Mouse (Mus musculus) liver, embryonic 12.5 days (tissue): ENCODE results near the gene Bola2. TPM values are rescaled to one million over a fixed set of nuclear protein-coding genes. Genes with fewer than 3 reads are reported as not detected.
A peak's percentile ranks its signal among the peaks of the same experiment; 100 is the strongest.

Source experiments
- ATAC-seq: fragments of 200-750 bp; cut with Nextera tagmentation; 2 replicates; pipeline ENCODE4 v1.8.0; 2017; ENCODE audit warnings: moderate number of reproducible peaks, mild to moderate bottlenecking, moderate library complexity
- H3K27ac ChIP-seq: fragments of 300-500 bp; sonication (generic); 2 replicates; pipeline ENCODE4 v1.5.1; 2016; ENCODE audit warnings: mild to moderate bottlenecking
- H3K27me3 ChIP-seq: fragments of 300-500 bp; sonication (generic); replicated peaks from 2 replicates; pipeline ENCODE4 v1.6.1; 2016; ENCODE audit warnings: mild to moderate bottlenecking, moderate library complexity
- H3K36me3 ChIP-seq: fragments of 300-500 bp; sonication (generic); 2 replicates; pipeline ENCODE4 v1.6.1; 2016; ENCODE audit warnings: mild to moderate bottlenecking, moderate library complexity
- H3K4me1 ChIP-seq: fragments of 300-500 bp; sonication (generic); 2 replicates; pipeline ENCODE4 v1.6.1; 2016
- H3K4me2 ChIP-seq: fragments of 300-500 bp; sonication (generic); 2 replicates; pipeline ENCODE4 v1.6.1; 2016; ENCODE audit warnings: mild to moderate bottlenecking, moderate library complexity
- H3K4me3 ChIP-seq: fragments of 300-500 bp; sonication (generic); 2 replicates; pipeline ENCODE4 v1.5.1; 2016; ENCODE audit warnings: mild to moderate bottlenecking, moderate library complexity
- H3K9ac ChIP-seq: fragments of 300-500 bp; sonication (generic); 2 replicates; pipeline ENCODE4 v1.6.1; 2016; ENCODE audit warnings: mild to moderate bottlenecking, moderate library complexity
- H3K9me3 ChIP-seq: fragments of 300-500 bp; sonication (generic); replicated peaks from 2 replicates; pipeline ENCODE4 v1.6.1; 2016; ENCODE audit warnings: mild to moderate bottlenecking, moderate library complexity
- WGBS: fragments of 180-500 bp; shearing (Covaris S2); methylation state at CpG from one replicate; pipeline ENCODE4 v1.1.7; 2016; ENCODE audit not compliant: insufficient replicate concordance; 5-methylcytosine and 5-hydroxymethylcytosine counted together
- polyA plus RNA-seq: library from polyadenylated mRNA; unstranded; fragments of >200 nt; fragmentation: Nextera tagmentation; extraction: Ambion mirVana; gene quantifications from 2 replicates; pipeline ENCODE4 v1.2.1, GENCODE M21; 2016

The Bola2 gene
- polyA plus RNA-seq, 1 experiment from 2014 or later, result 153 TPM

DNA sequence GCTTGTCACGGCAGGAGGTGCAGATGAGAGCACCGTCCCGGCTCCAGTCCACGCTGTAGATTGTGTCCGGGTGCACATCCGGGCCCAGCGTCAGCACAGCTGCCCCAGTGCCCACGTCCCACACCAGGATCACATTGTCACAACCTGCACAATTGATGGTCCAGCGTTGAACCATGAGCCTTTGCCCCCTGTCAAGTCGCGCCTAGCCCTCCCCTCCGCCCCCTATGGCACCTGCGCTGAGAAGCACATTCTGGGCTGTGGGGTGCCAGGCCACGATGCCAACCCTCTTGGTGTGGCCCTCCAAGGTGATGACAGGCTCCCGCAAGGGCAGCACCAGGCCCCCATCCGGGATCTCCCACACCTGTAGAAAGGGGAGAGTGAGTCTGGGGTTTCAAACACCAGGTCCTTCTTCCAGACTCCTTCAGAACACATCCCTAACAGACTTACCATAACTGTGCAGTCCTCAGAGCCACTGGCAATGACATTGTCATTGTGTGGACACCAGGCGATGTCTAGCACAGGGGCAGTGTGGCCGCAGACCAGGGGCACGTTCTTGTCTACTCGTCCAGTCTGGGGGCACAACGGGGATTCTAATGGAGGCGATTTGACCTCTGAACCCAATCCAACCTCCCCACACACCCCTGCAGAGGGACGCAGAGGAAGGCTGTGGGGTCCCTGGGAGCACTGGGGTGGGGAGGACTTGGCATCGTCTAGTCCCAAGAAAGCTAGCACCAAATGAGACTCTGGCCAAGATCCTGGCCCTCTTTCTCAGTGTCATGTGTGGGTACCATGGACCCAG is 6.6 kb downstream of the Bola2 start:
- H3K36me3 ChIP-seq, result peaks cover 27% of the 10 kb centered on the region
- no peak overlapping the region for H3K9ac ChIP-seq
- peaks cover 44% of the 10 kb centered on the region for H3K27me3 ChIP-seq
- peak; percentile 4; the same call in 1 of the 2 replicates for ATAC-seq
- peak overlapping the region; percentile 54 for H3K4me2 ChIP-seq
- H3K9me3 ChIP-seq, result no peaks in the 10 kb centered on the region
- WGBS, result 53% methylated on average over 24 of the region's 24 CpGs
- peak overlapping the region; percentile 16; the same call in 1 of the 2 replicates for H3K4me3 ChIP-seq
- peaks cover 79% of the 10 kb centered on the region for H3K4me1 ChIP-seq
- peak overlapping the region; percentile 1; the same call in 1 of the 2 replicates for H3K27ac ChIP-seq

- Histone ChIP-seq H3K4me1 (peaks cover 75% of the 10 kb centered on the region), H3K9ac (0 out of 2 replicates have a peak overlapping the region, but pooled peaks have one; percentile 4), H3K4me3 (peak overlapping the region; percentile 53; the same call in 1 of the 2 replicates), H3K27ac (peak overlapping the region; percentile 63), H3K4me2 (peak overlapping the region; percentile 73), H3K9me3 (no peaks in the 10 kb centered on the region), H3K36me3 (peaks cover 22% of the 10 kb centered on the region), H3K27me3 (peaks cover 44% of the 10 kb centered on the region)
- WGBS, result 39% methylated on average over 6 of the region's 6 CpGs
- ATAC-seq, result no peak
Measured at GRCm38 (mm10) chr7:126702358-126702757, 7.2 kb downstream of the Bola2 start.

DNA sequence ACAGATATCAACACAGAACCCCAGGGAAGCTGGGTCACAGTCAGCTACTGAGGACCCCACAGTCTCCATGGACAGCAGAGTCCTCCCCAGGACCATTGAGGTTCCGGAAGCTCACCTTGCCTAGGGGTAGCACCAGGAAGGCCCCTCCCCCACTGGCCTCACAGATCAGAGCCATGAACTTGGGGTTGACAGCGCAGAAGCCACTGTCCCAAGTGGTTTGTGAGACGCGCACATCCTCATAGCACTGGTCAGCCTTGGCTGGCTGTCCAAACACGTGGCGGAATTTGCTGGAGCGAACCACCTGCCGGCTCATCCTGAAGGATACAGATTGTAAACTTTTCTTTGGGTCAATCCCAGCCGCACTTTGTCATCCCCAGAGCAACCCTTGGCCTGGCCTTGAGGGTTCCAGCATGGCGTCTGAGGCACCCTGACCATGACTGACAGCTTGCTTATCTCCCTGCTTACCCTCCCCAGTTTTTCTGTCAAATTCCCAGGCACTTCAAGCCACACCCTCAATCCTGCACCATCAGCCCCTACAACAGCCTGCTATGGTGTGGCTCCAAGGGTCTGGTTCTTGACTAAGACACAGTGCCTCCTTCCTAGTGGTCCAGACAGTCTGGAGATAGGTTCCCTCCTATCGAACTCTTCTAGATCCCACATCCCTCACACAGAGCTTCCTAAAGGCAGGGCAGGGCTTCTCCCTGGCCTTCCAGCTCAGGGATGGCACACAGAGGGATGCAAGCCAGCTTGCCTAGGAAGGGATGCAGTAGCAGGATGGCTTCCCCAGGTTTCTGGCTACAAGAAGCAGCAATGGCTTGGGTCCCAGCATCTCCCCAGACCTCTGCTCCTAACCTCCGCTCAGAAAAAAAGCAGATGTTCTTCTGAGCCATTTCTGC is 7.9 kb downstream of the Bola2 start:
- no peak for ATAC-seq
- H3K27ac ChIP-seq, result peak overlapping the region; percentile 63
- H3K4me3 ChIP-seq, result peak overlapping the region; percentile 53
- WGBS, result 41% methylated on average over 12 of the region's 12 CpGs
- peaks cover 17% of the 10 kb centered on the region for H3K36me3 ChIP-seq
- H3K9ac ChIP-seq, result peak overlapping the region; percentile 28
- H3K9me3 ChIP-seq, result no peaks in the 10 kb centered on the region
- peak overlapping the region; percentile 73 for H3K4me2 ChIP-seq
- H3K4me1 ChIP-seq, result peaks cover 75% of the 10 kb centered on the region
- H3K27me3 ChIP-seq, result peaks cover 44% of the 10 kb centered on the region

DNA sequence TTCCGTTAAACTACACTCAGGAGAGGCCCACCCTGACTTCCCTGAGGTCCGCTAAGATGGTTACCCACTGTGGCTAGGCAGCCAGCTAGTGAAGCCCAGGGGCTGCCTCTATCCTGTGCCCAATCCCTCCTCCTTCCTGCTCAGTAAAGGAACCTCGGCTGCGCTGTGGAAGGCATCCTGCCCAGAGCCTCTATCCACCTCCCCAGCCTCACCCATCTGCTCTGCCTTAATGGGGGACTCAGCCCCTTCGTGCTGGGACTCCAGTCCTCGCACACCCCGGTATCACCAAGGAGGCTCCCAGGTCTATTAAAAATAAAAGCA is 8.5 kb downstream of the Bola2 start:
- peak overlapping the region; percentile 63 for H3K27ac ChIP-seq
- peak overlapping the region; percentile 53 for H3K4me3 ChIP-seq
- ATAC-seq, result no peak
- no peaks in the 10 kb centered on the region for H3K9me3 ChIP-seq
- peak overlapping the region; percentile 49 for H3K9ac ChIP-seq
- peaks cover 71% of the 10 kb centered on the region for H3K4me1 ChIP-seq
- peaks cover 16% of the 10 kb centered on the region for H3K36me3 ChIP-seq
- peaks cover 44% of the 10 kb centered on the region for H3K27me3 ChIP-seq
- 8% methylated on average over 7 of the region's 7 CpGs for WGBS
- H3K4me2 ChIP-seq, result peak overlapping the region; percentile 73

DNA sequence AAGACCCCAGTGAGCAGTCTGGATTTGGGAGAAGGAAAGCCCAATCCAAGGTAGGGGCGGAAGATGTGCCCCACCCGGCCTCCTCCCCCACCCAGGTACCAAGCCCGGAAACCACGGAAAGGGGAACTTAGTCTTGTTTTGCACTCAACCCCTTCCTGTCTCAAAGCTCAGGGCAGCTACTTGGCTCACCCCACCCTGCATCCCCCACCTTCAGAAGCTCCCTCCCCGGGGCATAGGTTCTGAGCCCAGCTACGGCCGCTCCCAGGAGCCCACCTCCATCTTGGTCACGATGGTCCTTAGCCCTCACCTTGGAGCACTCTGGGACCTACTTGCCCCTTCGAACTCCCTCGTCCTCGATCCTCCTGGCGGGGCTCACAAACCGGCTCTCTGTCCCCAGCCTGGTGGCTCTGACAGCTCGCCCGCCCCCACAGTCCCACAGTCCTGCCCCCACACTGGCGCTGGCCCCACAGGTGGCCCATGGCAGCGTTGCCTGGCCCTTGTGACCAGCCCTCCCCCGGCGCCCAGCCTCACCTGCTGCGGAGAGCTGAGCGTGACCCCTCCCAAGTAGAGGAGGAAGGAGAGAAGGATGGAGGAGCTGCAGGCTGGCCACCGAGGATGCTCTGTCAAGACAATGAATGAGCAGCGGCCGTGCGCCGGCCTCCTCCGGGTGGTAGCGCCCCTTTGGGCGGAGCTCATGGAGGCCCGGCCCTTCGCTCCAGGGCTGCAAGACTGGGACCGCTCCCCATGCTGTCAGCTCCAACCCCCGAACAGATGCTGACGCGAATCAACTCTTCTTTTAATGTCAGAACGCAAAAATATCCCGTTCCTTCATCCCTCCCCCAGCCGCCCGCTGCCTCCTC is 9.2 kb downstream of the Bola2 start:
- WGBS, result 1% methylated on average over 39 of the region's 39 CpGs
- Histone ChIP-seq H3K4me3 (peak overlapping the region; percentile 53), H3K9me3 (no peaks in the 10 kb centered on the region), H3K27ac (peak overlapping the region; percentile 63; the same call in 1 of the 2 replicates), H3K4me1 (peaks cover 65% of the 10 kb centered on the region), H3K4me2 (peak overlapping the region; percentile 73), H3K27me3 (peaks cover 44% of the 10 kb centered on the region), H3K36me3 (peaks cover 14% of the 10 kb centered on the region), H3K9ac (peak overlapping the region; percentile 49)
- peak; percentile 55 for ATAC-seq

DNA sequence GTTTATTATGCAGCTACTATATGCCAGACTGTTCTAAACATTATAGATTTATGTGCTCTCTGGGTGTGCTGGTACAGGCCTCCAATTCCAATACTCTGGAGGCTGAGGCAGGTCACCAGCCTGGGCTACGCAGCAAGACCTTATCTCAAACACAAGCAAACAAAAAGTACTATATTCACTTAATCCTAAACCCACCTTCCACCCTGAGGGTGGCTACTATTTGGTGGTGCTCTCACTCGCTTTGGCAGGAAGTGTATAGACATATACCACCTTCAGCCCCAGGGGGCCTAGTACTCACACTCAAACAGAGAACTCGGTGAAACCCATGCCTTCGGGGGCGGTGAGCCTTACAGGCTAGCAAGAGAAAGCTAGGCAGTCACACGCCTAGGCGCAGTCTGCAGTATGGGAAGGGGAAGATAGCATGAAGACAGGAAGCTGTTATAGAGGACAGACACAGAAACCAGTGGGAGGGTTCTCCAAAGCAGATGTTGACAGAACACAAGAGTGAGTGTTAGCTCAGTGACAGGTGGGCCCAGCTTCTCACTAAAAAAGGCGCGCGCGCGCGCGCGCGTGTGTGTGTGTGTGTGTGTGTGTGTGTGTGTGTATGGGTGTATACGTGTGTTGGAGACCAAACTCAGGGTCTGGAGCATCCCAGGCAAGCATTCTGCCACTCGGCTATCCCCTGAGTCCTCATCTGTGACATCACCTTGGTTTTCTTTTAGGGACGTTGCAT is 12.4 kb downstream of the Bola2 start, which contains the start of gene Coro1a:
Coro1a (minus strand) TSS at position 346 of the 733 bp plus-strand sequence.
- peaks cover 37% of the 10 kb centered on the region for H3K4me1 ChIP-seq
- H3K4me3 ChIP-seq, result no peak within 1 kb of the TSS
- peaks cover 37% of the 10 kb centered on the region for H3K27me3 ChIP-seq
- 56% methylated on average over 19 of the region's 19 CpGs for WGBS
- peak; percentile 38; the same call in 1 of the 2 replicates for ATAC-seq
- peak within 1 kb of the TSS; percentile 30 for H3K4me2 ChIP-seq
- H3K36me3 ChIP-seq, result no peaks in the 10 kb centered on the region
- no peaks in the 10 kb centered on the region for H3K9me3 ChIP-seq
- no peak within 1 kb of the TSS for H3K9ac ChIP-seq
- H3K27ac ChIP-seq, result no peak within 1 kb of the TSS

DNA sequence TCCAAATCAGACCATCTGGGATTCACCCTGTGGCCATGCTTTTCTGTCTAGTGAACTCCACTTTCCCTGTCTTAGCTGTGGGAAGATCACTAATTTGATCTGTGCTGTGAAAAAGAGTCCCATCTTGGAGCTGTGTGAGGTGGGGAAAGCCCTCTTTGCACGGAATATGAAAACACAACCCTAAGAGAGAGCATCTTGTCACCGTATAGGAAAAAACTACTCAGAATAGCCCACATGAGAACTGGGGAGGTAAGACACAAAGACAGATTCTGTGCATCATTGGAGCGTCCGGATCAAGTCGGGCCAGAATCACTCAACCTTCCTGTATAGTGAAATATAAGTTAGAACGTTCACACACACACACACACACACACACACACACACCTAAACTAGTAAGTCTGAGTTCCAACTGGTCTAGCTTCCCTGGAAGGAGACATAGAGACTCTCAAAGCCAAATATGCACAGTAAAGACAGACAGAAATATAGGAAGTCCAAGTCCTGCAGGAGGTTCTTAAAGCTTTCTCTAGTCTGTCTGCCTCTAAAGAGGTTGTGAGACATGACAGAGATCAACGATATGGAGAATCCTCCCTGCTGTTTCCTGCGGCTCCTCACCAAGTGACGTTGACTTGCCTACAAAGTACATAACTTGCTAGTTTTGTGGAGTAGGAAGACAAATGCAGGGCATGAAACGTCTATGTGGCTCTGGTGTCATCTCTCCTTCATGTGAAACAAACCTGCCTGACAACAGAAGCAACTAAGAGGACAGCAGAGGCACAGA is 13.2 kb downstream of the Bola2 start:
- Histone ChIP-seq H3K9ac (no peak overlapping the region), H3K4me1 (peaks cover 30% of the 10 kb centered on the region), H3K27me3 (peaks cover 29% of the 10 kb centered on the region), H3K9me3 (no peaks in the 10 kb centered on the region), H3K4me3 (no peak overlapping the region), H3K36me3 (no peaks in the 10 kb centered on the region), H3K4me2 (no peak overlapping the region), H3K27ac (no peak overlapping the region)
- WGBS, result 70% methylated on average over 10 of the region's 10 CpGs
- no peak for ATAC-seq

- no peaks in the 10 kb centered on the region for H3K9me3 ChIP-seq
- peaks cover 12% of the 10 kb centered on the region for H3K4me1 ChIP-seq
- no peak for ATAC-seq
- WGBS, result 34% methylated on average over 4 of the region's 4 CpGs
- H3K36me3 ChIP-seq, result no peaks in the 10 kb centered on the region
- no peak overlapping the region for H3K4me2 ChIP-seq
- peaks cover 10% of the 10 kb centered on the region for H3K27me3 ChIP-seq
- H3K4me3 ChIP-seq, result no peak overlapping the region
- H3K27ac ChIP-seq, result no peak overlapping the region
- no peak overlapping the region for H3K9ac ChIP-seq
Measured at GRCm38 (mm10) chr7:126710266-126710665, 15.1 kb downstream of the Bola2 start.

- 68% methylated on average over 3 of the region's 3 CpGs for WGBS
- Histone ChIP-seq H3K36me3 (no peaks in the 10 kb centered on the region), H3K4me1 (peaks cover 9% of the 10 kb centered on the region), H3K4me3 (no peak overlapping the region), H3K9ac (no peak overlapping the region), H3K4me2 (no peak overlapping the region), H3K9me3 (no peaks in the 10 kb centered on the region), H3K27ac (no peak overlapping the region), H3K27me3 (no peaks in the 10 kb centered on the region)
- no peak for ATAC-seq
Measured at GRCm38 (mm10) chr7:126711910-126712309, 16.7 kb downstream of the Bola2 start.

DNA sequence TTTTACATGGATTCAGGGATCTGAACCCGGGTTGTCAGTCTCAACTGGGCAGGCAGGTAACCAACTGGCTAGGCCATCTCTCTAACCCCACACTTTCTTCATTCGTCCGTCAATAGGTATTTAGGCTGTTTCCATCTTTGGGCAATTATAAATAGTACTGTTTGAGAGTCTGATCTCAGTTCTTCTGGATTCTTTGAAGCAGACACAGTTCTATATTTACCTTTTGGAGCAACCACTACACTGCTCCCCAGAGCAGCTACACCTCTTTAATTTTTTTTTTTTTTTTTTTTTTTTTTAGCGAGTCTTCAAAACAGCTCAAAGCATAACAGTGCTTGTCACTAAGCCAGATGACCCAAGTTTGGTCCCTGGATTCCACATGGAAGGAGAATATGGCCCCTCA is 20.5 kb downstream of the Bola2 start:
- no peaks in the 10 kb centered on the region for H3K27me3 ChIP-seq
- H3K4me3 ChIP-seq, result no peak overlapping the region
- 70% methylated on average over 4 of the region's 4 CpGs for WGBS
- no peaks in the 10 kb centered on the region for H3K36me3 ChIP-seq
- no peaks in the 10 kb centered on the region for H3K4me1 ChIP-seq
- no peak for ATAC-seq
- H3K27ac ChIP-seq, result no peak overlapping the region
- H3K9me3 ChIP-seq, result no peaks in the 10 kb centered on the region
- no peak overlapping the region for H3K4me2 ChIP-seq
- no peak overlapping the region for H3K9ac ChIP-seq
